Mouse (Mus musculus) spleen, adult 2 months (tissue): ENCODE data around the gene Kmt2d. TPM values are rescaled to one million over a fixed set of nuclear protein-coding genes. Genes with fewer than 3 reads are reported as not detected.

Experiments used
- DNase-seq, 2 experiments: peaks; one replicate each; pipeline versions ENCODE4 v3.0.0 to v3.0.0-alpha.2; 2012 to 2021; ENCODE audit warnings: low spot score in 2 of 2, low read depth in 1 of 2
- H3K27ac ChIP-seq: fragments of 200-500 bp; 2 replicates; pipeline ENCODE4 v1.5.1; 2012; ENCODE audit warnings: low read length, inconsistent platforms; ENCODE audit not compliant: insufficient read depth
- H3K27me3 ChIP-seq: fragments of 200-500 bp; 2 replicates; pipeline ENCODE4 v1.6.1; 2012; ENCODE audit warnings: mild to moderate bottlenecking, moderate library complexity, low read length, inconsistent platforms; ENCODE audit not compliant: control insufficient read depth, insufficient read depth
- H3K36me3 ChIP-seq: fragments of 200-500 bp; 2 replicates; pipeline ENCODE4 v1.6.1; 2012; ENCODE audit warnings: mild to moderate bottlenecking, low read length, inconsistent platforms; ENCODE audit not compliant: control insufficient read depth, insufficient read depth
- H3K4me1 ChIP-seq: fragments of 200-500 bp; 2 replicates; pipeline ENCODE4 v1.6.1; 2011; ENCODE audit warnings: inconsistent platforms; ENCODE audit not compliant: control insufficient read depth, insufficient read depth, insufficient read length
- H3K4me3 ChIP-seq: fragments of 200-500 bp; 2 replicates; pipeline ENCODE4 v1.5.1; 2011; ENCODE audit warnings: mild to moderate bottlenecking, inconsistent platforms; ENCODE audit not compliant: insufficient read depth, insufficient read length; ENCODE audit errors: extremely low read depth
- CTCF ChIP-seq: fragments of 200-500 bp; IDR thresholded peaks from 2 replicates; pipeline ENCODE4 v1.5.1; 2011; ENCODE audit warnings: mild to moderate bottlenecking, inconsistent platforms; ENCODE audit not compliant: insufficient read depth, insufficient read length, insufficient replicate concordance; ENCODE audit errors: extremely low read depth
- POLR2A ChIP-seq: fragments of 200-500 bp; IDR thresholded peaks from 2 replicates; pipeline ENCODE4 v1.6.1; 2011; ENCODE audit warnings: low read depth, low read length, inconsistent platforms
- WGBS: fragments of 180-500 bp; shearing (Covaris S2); methylation state at CpG from one replicate; pipeline ENCODE4 v1.1.7; 2018; 5-methylcytosine and 5-hydroxymethylcytosine counted together
- polyA plus RNA-seq: library from polyadenylated mRNA; depleted of rRNA; stranded (reverse); fragments of >200 nt; gene quantifications from 2 replicates; pipeline ENCODE4 v1.2.3, GENCODE M21; 2012

The Kmt2d gene
- polyA plus RNA-seq, 1 experiment = 58.7 TPM

DNA sequence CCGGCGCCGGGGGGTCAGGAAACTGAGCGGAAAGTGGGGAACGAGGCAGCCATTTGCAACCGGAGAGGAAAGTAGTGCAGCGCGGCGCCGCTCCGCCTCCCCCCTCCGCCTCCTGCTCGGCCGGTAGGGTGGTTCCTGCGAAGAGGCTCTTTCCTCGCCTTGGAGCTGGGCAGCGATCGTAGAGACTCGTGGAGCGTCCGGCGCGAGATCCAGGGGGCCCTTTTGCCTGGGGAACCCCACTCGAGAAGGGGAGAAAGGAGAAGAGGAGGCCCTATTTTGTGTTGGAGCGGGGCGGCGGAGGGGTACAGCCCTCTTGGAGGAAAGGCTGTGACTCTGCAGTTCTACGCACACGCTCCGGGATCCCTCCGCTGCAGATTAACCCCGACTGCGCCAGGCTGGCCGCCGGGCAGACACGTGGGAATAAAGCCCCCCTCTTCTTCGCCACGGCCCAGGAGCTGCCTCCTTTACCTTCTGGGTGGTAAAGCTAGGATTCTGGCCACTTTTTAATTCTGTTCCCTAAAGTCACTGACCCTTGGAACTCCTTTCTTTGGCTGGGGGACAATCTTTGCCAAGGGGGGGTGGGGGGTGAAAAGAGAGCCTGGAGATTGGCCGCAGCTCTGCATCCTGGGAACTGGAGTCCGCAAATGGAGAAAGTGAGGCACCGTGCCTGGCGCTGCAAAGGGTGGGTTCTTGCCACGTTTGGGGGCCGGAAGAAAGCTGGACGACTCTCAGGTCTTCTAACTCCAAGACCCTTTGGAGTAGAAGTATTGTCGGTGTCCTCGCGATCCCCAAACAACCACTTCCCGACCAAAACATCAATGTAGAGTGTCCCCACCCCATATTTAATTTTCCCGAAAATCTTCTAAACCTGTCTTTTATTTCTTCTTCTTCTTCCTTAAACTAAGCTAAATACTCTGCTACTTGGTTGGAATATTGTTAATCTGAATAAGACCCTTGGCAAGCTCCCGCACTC, 1.2 kb upstream of the Kmt2d start:
- WGBS = 2% methylated on average over 50 of the region's 51 CpGs
- H3K36me3 ChIP-seq = no peaks in the 10 kb centered on the region

DNA sequence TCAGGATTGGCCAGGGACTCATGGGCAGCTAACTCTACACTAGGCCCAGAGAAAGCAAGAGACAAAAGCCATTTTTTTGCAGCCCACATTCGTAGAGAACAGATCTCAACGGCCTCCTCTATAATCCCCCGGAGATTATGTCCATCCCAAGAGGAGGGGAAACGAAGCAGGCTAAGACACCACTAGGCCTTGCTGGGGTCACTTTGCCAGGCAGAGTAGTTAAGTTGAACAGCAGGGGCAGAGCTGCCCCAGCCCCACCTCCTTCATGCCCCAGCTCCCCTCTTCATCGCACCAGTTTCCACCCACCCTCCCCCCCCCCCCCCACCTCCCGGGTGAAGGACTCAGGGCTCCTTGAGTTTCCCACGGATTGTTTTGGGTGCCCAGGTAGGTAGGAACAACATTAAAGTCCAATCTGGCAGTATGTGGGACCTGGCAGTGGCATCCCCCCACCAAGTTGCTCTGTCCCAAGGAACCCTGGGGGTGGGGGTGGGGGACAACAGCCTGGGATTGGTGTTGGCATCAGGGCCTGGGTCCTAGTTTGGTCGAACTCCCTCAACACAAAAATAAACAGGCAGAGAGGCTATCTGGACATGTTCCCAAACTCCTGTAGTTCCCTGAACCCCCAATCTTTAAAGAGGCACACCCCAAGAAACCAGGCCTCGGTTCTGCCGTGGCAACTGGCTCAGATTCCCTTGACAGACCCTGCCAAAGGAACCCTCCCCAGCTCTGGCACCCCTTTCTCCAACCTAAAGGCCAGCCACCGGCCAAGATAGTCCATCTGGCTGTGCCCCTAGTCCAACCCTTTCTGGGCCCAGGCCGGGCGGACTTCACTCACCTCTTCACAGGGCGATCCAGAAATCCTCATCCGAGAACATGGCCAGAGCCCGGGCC, 580 bp downstream of the Kmt2d start:
- Histone ChIP-seq H3K4me1 (peaks cover 21% of the 10 kb centered on the region), H3K4me3 (peak overlapping the region; percentile 100), H3K36me3 (peaks cover 7% of the 10 kb centered on the region), H3K27ac (peak overlapping the region; percentile 100), H3K27me3 (no peaks in the 10 kb centered on the region)
- no peak for DNase-seq
- TF ChIP-seq POLR2A (no peak), CTCF (no peak)
- WGBS = 2% methylated on average over 16 of the region's 16 CpGs

More for the DNA sequence above, 1.2 kb upstream of the Kmt2d start:
- Histone ChIP-seq H3K27me3 (no peaks in the 10 kb centered on the region), H3K4me3 (peak overlapping the region; percentile 100), H3K27ac (peak overlapping the region; percentile 100), H3K4me1 (peaks cover 20% of the 10 kb centered on the region)
- no peak for TF ChIP-seq CTCF
- TF ChIP-seq POLR2A = no peak
- DNase-seq = peak; percentile 84 to 91

DNA sequence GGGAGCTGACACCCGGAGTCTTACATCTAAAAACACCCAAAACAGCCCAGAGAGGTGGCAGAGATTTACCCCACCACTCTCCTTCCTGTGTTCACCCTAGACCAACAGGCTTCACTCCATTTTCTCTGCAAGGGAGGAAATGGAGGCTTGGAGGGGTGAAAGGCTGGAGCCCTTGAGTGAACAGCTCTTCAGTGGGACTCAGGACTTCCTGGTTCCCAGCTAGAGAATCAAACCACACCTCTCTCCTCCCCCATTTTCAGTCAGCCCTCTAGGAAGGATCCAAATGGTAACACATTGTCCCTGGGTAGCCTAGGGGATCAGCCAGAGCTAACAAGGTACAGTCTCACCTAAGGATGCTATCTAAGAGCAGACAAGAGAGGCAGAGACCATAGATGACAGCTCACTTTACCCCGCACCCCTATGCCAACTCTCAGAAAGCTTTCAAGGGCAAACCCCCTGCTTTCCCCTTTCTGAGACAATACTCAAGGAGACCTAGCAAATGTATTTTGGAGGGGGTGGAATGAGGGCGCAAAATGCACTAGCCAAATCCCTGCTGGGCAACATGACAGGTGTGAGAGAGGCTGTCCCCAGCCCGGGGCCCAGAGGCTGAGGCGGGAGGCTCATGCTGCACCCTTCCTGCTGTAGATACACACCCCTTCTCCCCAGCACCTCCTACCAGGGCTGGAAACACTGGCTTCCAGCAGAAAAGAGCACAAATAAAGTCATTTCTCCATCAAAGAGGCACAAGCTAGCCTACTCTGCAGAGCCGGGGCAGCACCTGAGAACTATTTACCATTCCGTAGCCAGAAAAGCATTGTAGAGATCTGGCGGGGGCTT, 1.4 kb downstream of the Kmt2d start:
- Histone ChIP-seq H3K4me1 (peaks cover 21% of the 10 kb centered on the region), H3K36me3 (peaks cover 10% of the 10 kb centered on the region), H3K4me3 (peak overlapping the region; percentile 100), H3K27ac (peak overlapping the region; percentile 17), H3K27me3 (no peaks in the 10 kb centered on the region)
- WGBS = 7% methylated on average over 8 of the region's 8 CpGs
- TF ChIP-seq POLR2A = no peak
- TF ChIP-seq CTCF = no peak
- no peak for DNase-seq

DNA sequence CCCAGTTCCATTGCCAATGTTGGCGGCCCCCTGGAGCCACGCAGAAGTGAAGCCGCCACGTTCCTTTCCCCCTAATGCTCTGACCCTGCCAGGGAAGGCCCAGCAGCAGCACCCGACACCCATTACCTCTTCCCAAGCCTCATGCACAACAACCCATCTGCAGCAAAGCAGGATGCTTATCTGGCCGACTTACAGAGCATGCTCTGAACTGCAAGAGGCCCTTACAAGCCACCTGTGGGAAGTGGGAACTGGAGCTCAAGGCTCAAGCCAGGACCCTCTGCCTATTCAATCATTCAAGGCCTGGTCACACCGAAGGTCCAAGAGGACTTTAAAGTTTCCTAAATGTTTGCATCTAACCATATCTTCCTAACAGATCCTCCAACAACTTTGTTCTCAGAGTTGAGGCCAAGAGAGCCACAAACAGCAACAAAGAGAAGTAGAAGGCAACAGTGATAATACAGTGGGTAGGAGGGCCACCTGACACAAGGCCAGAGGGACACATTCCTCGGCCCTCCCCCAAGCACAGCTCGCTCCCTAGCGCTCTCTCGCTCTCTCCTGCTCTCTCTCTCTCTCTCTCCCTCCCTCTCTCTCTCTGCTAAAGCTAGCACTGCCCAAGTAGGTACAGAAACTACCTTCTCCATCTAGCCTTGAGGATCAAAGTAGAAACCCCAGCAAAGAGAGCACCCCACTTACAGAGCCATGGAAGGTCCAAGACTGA, 2.5 kb downstream of the Kmt2d start:
- no peak for DNase-seq
- Histone ChIP-seq H3K27me3 (no peaks in the 10 kb centered on the region), H3K4me1 (peaks cover 21% of the 10 kb centered on the region), H3K4me3 (peak overlapping the region; percentile 9; the same call in 1 of the 2 replicates), H3K27ac (peak overlapping the region; percentile 35; the same call in 1 of the 2 replicates), H3K36me3 (peaks cover 19% of the 10 kb centered on the region)
- 57% methylated on average over 11 of the region's 11 CpGs for WGBS
- TF ChIP-seq POLR2A (no peak), CTCF (no peak)

DNA sequence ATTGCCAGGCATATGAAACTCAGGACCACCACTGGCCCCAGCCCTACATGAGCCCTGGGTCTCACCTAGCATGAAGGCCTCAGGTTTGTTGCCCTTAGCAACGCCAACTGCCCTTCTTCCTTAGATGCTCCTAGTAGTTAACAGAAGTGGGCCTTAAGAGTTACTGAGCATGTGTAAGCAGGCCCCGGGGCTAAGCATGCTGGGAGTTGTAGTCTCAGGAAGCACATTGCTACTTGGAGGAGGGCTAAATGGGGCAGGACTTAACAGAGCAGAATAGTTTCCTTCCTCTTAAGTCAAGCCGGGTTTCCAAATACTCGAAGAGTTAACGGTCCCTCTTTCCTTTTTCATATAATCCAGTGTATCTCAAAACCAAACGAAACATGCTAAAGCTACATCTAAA, 3.7 kb downstream of the Kmt2d start:
- no peaks in the 10 kb centered on the region for H3K27me3 ChIP-seq
- H3K4me1 ChIP-seq = peaks cover 21% of the 10 kb centered on the region
- no peak overlapping the region for H3K4me3 ChIP-seq
- H3K36me3 ChIP-seq = peaks cover 31% of the 10 kb centered on the region
- TF ChIP-seq POLR2A = no peak
- no peak for TF ChIP-seq CTCF
- DNase-seq = peak; percentile 64 to 76
- peak overlapping the region; percentile 31; the same call in 1 of the 2 replicates for H3K27ac ChIP-seq
- 3% methylated on average over 6 of the region's 6 CpGs for WGBS
